Mouse (Mus musculus) stomach, postnatal 0 days (tissue): Measurements from ENCODE around the gene Hmgb3.

ENCODE experiments used
- CTCF ChIP-seq: IDR thresholded peaks from 2 replicates; pipeline ENCODE4 v1.5.1; 2016; ENCODE audit warnings: antibody characterized with exemption, low read depth, mild to moderate bottlenecking, moderate library complexity
- EP300 ChIP-seq: optimal IDR thresholded peaks from 2 replicates; pipeline ENCODE3; 2016; ENCODE audit warnings: antibody characterized with exemption

DNA sequence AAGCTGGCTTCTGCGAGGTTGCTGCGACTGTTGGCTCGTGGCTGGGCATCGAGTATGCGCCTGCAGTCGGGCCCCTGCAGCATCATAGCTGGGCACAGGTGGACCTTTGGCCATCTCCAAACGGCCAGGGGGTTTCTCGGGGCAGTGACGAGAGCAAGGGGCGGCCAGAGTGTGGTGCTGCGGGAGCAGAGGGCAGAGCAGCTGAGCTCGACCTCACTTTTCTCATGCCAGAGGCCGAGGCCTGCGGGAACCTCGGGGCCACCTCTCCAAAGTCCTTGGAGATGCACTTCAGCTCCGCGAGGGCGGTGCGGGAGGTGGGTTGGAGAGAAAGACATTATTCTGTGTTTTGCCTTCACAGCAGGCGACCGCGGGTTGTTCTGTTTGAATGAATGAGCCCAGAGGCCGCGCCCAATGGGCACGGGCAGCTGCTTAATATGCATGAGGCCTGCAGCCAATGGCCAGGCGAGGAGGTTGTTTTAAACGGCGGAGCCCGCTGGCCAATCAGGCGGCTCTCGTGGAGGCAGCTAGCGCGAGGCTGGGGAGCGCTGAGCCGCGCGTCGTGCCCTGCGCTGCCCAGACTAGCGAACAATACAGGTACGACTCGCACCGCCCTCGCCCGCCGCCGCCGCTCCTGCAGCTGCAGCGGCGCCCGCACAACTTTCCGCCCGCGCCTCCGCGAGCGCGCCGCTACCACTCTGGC is at the start of gene Hmgb3:
- TF ChIP-seq CTCF (no peak), EP300 (no peak)
